ENCODE assay signal across 8 mouse cellular contexts in the genomic region with DNA sequence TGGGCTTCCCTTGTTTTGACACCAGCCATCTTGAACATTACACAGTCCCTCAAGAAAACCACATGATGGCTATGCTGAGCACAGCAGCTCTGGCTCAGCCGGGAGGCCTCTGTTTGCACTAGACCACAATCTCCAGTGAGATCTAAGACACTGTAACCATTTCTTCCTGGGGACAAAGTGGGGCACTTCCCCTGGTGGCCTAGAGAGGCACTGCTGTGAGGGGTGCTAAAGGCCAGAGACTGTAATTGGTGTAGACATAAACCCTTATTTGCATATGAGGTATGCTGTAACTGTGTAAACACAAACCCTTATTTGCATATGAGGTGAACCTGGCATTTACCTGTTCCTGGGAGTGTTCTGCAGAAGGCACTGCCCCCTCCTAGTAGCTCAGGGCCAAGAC.
DNase-seq lines count a peak whose midpoint lies in the region; ATAC-seq and TF ChIP-seq lines count a peak whose summit lies in the region.

No protein-coding gene starts in this region.

- no peak for TF ChIP-seq RAD21 in MEL (IDR thresholded peaks at IDR 0.05; ENCODE audit: low read depth, low read length)

- no peak overlapping the region for H3K4me2 ChIP-seq in kidney, postnatal 0 days (ENCODE audit: low read length)
- no peak overlapping the region for H3K4me2 ChIP-seq in liver, embryonic 13.5 days
- H3K4me2 ChIP-seq in heart, embryonic 12.5 days: no peak overlapping the region

- WGBS in kidney, postnatal 0 days: 56% methylated on average over 1 of the region's 1 CpGs
- WGBS in liver, embryonic 13.5 days (ENCODE audit: insufficient replicate concordance): 3% methylated on average over 1 of the region's 1 CpGs
- 45% methylated on average over 1 of the region's 1 CpGs for WGBS in heart, embryonic 12.5 days
- 75% methylated on average over 1 of the region's 1 CpGs for WGBS in midbrain, embryonic 10.5 days

- no peaks in the 10 kb centered on the region for H3K27me3 ChIP-seq in kidney, postnatal 0 days (ENCODE audit: insufficient read depth, low read length)
- no peaks in the 10 kb centered on the region for H3K27me3 ChIP-seq in MEL (ENCODE audit: control insufficient read depth in 1 of 2, insufficient read depth in 2 of 2, low read length in 2 of 2)
- no peaks in the 10 kb centered on the region for H3K27me3 ChIP-seq in liver, embryonic 13.5 days
- no peaks in the 10 kb centered on the region for H3K27me3 ChIP-seq in heart, embryonic 12.5 days (replicated peaks)
- no peaks in the 10 kb centered on the region for H3K27me3 ChIP-seq in midbrain, embryonic 10.5 days (ENCODE audit: low read depth, poor library complexity, severe bottlenecking)

- peak; percentile 76 for ATAC-seq in kidney, postnatal 0 days (replicated peaks; ENCODE audit: low FRiP score, low read depth)
- ATAC-seq in liver, embryonic 13.5 days (ENCODE audit: low read depth): peak; percentile 43; the same call in 1 of the 2 replicates
- ATAC-seq in heart, embryonic 12.5 days (ENCODE audit: insufficient number of reproducible peaks, low FRiP score): no peak

- H3K36me3 ChIP-seq in kidney, postnatal 0 days (ENCODE audit: insufficient read depth, low read length): no peaks in the 10 kb centered on the region
- no peaks in the 10 kb centered on the region for H3K36me3 ChIP-seq in MEL (ENCODE audit: control insufficient read depth in 1 of 2, insufficient read depth in 2 of 2, low read length in 2 of 2)
- no peaks in the 10 kb centered on the region for H3K36me3 ChIP-seq in liver, embryonic 13.5 days
- no peaks in the 10 kb centered on the region for H3K36me3 ChIP-seq in heart, embryonic 12.5 days
- H3K36me3 ChIP-seq in midbrain, embryonic 10.5 days: no peaks in the 10 kb centered on the region

- no peaks in the 10 kb centered on the region for H3K79me2 ChIP-seq in MEL (ENCODE audit: control insufficient read depth, insufficient read depth, low read length, poor library complexity)

- no peaks in the 10 kb centered on the region for H3K9me3 ChIP-seq in kidney, postnatal 0 days (replicated peaks; ENCODE audit: low read length)
- no peaks in the 10 kb centered on the region for H3K9me3 ChIP-seq in MEL (replicated peaks; ENCODE audit: insufficient read depth, low read length)
- no peaks in the 10 kb centered on the region for H3K9me3 ChIP-seq in liver, embryonic 13.5 days (replicated peaks)
- H3K9me3 ChIP-seq in heart, embryonic 12.5 days (replicated peaks): no peaks in the 10 kb centered on the region
- no peaks in the 10 kb centered on the region for H3K9me3 ChIP-seq in midbrain, embryonic 10.5 days (replicated peaks)

- TF ChIP-seq CTCF in kidney, postnatal 0 days (IDR thresholded peaks at IDR 0.05; ENCODE audit: low read depth): peak; percentile 57
- TF ChIP-seq CTCF in MEL (IDR thresholded peaks at IDR 0.05 in 2 of 3, conservative IDR thresholded peaks at IDR 0.05 in 1 of 3; ENCODE audit: control insufficient read depth in 1 of 3, insufficient read depth in 1 of 3, low read depth in 2 of 3, low read length in 3 of 3, poor library complexity in 1 of 3, severe bottlenecking in 1 of 3): peak; percentile 12 to 63 (median 45); a peak in 4 of 6 replicates

- H3K4me1 ChIP-seq in kidney, postnatal 0 days (replicated peaks; ENCODE audit: insufficient read depth, low read length): peaks cover 19% of the 10 kb centered on the region; the same call in 1 of the 2 replicates
- H3K4me1 ChIP-seq in MEL (ENCODE audit: control insufficient read depth in 1 of 2, insufficient read depth in 2 of 2, low read length in 2 of 2): no peaks in the 10 kb centered on the region
- peaks cover 24% of the 10 kb centered on the region for H3K4me1 ChIP-seq in liver, embryonic 13.5 days (replicated peaks)
- H3K4me1 ChIP-seq in heart, embryonic 12.5 days (replicated peaks): peaks cover 44% of the 10 kb centered on the region
- peaks cover 8% of the 10 kb centered on the region for H3K4me1 ChIP-seq in midbrain, embryonic 10.5 days

- no peak overlapping the region for H3K4me3 ChIP-seq in kidney, postnatal 0 days (replicated peaks; ENCODE audit: low read depth, low read length)
- H3K4me3 ChIP-seq in MEL (ENCODE audit: control insufficient read depth in 1 of 2, insufficient read depth in 1 of 2, low read depth in 2 of 2, low read length in 2 of 2): no peak overlapping the region
- no peak overlapping the region for H3K4me3 ChIP-seq in liver, embryonic 13.5 days (replicated peaks)
- no peak overlapping the region for H3K4me3 ChIP-seq in heart, embryonic 12.5 days
- H3K4me3 ChIP-seq in midbrain, embryonic 10.5 days: no peak overlapping the region

- no peak overlapping the region for H3K9ac ChIP-seq in kidney, postnatal 0 days (ENCODE audit: low read depth, low read length)
- no peak overlapping the region for H3K9ac ChIP-seq in MEL (ENCODE audit: control insufficient read depth, low read depth, low read length, poor library complexity, severe bottlenecking)
- H3K9ac ChIP-seq in liver, embryonic 13.5 days: no peak overlapping the region
- H3K9ac ChIP-seq in heart, embryonic 12.5 days: no peak overlapping the region

- no peak for TF ChIP-seq POLR2A in MEL (IDR thresholded peaks at IDR 0.05; ENCODE audit: control insufficient read depth in 1 of 2, insufficient read depth in 1 of 2, low read depth in 1 of 2, low read length in 2 of 2, poor library complexity in 1 of 2)

- H3K27ac ChIP-seq in kidney, postnatal 0 days: no peak overlapping the region
- H3K27ac ChIP-seq in MEL (ENCODE audit: control insufficient read depth, low read depth, low read length): no peak overlapping the region
- no peak overlapping the region for H3K27ac ChIP-seq in liver, embryonic 13.5 days
- H3K27ac ChIP-seq in heart, embryonic 12.5 days (ENCODE audit: poor library complexity, severe bottlenecking): no peak overlapping the region
- no peak overlapping the region for H3K27ac ChIP-seq in midbrain, embryonic 10.5 days (replicated peaks)

- DNase-seq in kidney, postnatal 0 days (ENCODE audit: low spot score): peak; percentile 55
- no peak for DNase-seq in kidney, postnatal 14 days
- peak; percentile 55 for DNase-seq in MEL (ENCODE audit: low read depth, low spot score)
- DNase-seq in liver, embryonic 13.5 days: peak; percentile 7
- peak; percentile 49 to 70 for DNase-seq in thymus, adult 18-20 months
- no peak for DNase-seq in adrenal gland, postnatal 25 days
- no peak for DNase-seq in midbrain, embryonic 10.5 days (ENCODE audit: low spot score)

- TF ChIP-seq EP300 in MEL (IDR thresholded peaks at IDR 0.05; ENCODE audit: low read depth in 1 of 2, low read length in 2 of 2): no peak

TF ChIP-seq in MEL, 35 proteins besides CTCF, POLR2A, EP300 and RAD21:
- TF ChIP-seq UBTF (IDR thresholded peaks at IDR 0.05; ENCODE audit: borderline replicate concordance, insufficient read depth, low read depth, low read length) (no peak), GATA1 (IDR thresholded peaks at IDR 0.05; ENCODE audit: low read depth, low read length) (peak; percentile 23; the same call in 1 of the 2 replicates), SMC3 (IDR thresholded peaks at IDR 0.05; ENCODE audit: low read depth, low read length) (peak; percentile 16; the same call in 1 of the 2 replicates)
TF ChIP-seq in MEL: peak in this region for 2.

Comparison
In these comparisons a context has a peak if more than half of its experiments do, and no peak if none do; other contexts are left out.
1. DNase-seq: peak in kidney, postnatal 0 days (single experiment), MEL (single experiment), liver, embryonic 13.5 days (single experiment) and thymus, adult 18-20 months (2 of 2); none in kidney, postnatal 14 days (single experiment), adrenal gland, postnatal 25 days (single experiment) and midbrain, embryonic 10.5 days (single experiment).